Mouse (Mus musculus): ENCODE measurements at regions not wholly inside any gene's neighbourhood (a gene's known extent, or its start where the extent isn't known, plus 50 kb on each side); places are given as distances from the start of the nearest gene placed in this dataset.

- Histone ChIP-seq H3K4me1 (ENCODE audit: control insufficient read depth, insufficient read depth, low read length) (no peaks in the 10 kb centered on the region), H3K27ac (ENCODE audit: insufficient read depth, low read length) (no peak overlapping the region), H3K4me3 (replicated peaks; ENCODE audit: insufficient read depth, low read depth, low read length) (no peak overlapping the region), H3K27me3 (ENCODE audit: control insufficient read depth, insufficient read depth, low read length) (no peaks in the 10 kb centered on the region)
- WGBS = 90% methylated on average over 1 of the region's 1 CpGs
- no peak for DNase-seq
- TF ChIP-seq POLR2A (IDR thresholded peaks at IDR 0.05; ENCODE audit: borderline replicate concordance, insufficient read depth, low read length) (no peak), CTCF (IDR thresholded peaks at IDR 0.05; ENCODE audit: borderline replicate concordance, insufficient read depth, low read depth, low read length) (no peak)
Observed at GRCm38 (mm10) chr12:93960869-93961268, 1731.2 kb upstream of the Flrt2 start.

GRCm38 (mm10) chr12:93981307-93981706 is 1710.7 kb upstream of the Flrt2 start:
- no peaks in the 10 kb centered on the region for H3K4me1 ChIP-seq (ENCODE audit: control insufficient read depth, insufficient read depth, low read length)
- WGBS = 19% methylated on average over 1 of the region's 1 CpGs
- no peak for TF ChIP-seq POLR2A (IDR thresholded peaks at IDR 0.05; ENCODE audit: borderline replicate concordance, insufficient read depth, low read length)
- no peak for TF ChIP-seq CTCF (IDR thresholded peaks at IDR 0.05; ENCODE audit: borderline replicate concordance, insufficient read depth, low read depth, low read length)
- DNase-seq = no peak
- no peaks in the 10 kb centered on the region for H3K27me3 ChIP-seq (ENCODE audit: control insufficient read depth, insufficient read depth, low read length)
- no peak overlapping the region for H3K4me3 ChIP-seq (replicated peaks; ENCODE audit: insufficient read depth, low read depth, low read length)
- no peak overlapping the region for H3K27ac ChIP-seq (ENCODE audit: insufficient read depth, low read length)

- no peak overlapping the region for H3K4me3 ChIP-seq (replicated peaks; ENCODE audit: insufficient read depth, low read depth, low read length)
- TF ChIP-seq CTCF (IDR thresholded peaks at IDR 0.05; ENCODE audit: borderline replicate concordance, insufficient read depth, low read depth, low read length) = no peak
- TF ChIP-seq POLR2A (IDR thresholded peaks at IDR 0.05; ENCODE audit: borderline replicate concordance, insufficient read depth, low read length) = no peak
- WGBS = 73% methylated on average over 1 of the region's 1 CpGs
- no peaks in the 10 kb centered on the region for H3K4me1 ChIP-seq (ENCODE audit: control insufficient read depth, insufficient read depth, low read length)
- no peak for DNase-seq
- no peaks in the 10 kb centered on the region for H3K27me3 ChIP-seq (ENCODE audit: control insufficient read depth, insufficient read depth, low read length)
- H3K27ac ChIP-seq (ENCODE audit: insufficient read depth, low read length) = no peak overlapping the region
Observed at GRCm38 (mm10) chr12:93991531-93991930, 1700.5 kb upstream of the Flrt2 start.

GRCm38 (mm10) chr12:93993875-93994274 is 1698.2 kb upstream of the Flrt2 start:
- Histone ChIP-seq H3K27me3 (ENCODE audit: control insufficient read depth, insufficient read depth, low read length) (no peaks in the 10 kb centered on the region), H3K4me3 (replicated peaks; ENCODE audit: insufficient read depth, low read depth, low read length) (no peak overlapping the region), H3K27ac (ENCODE audit: insufficient read depth, low read length) (no peak overlapping the region), H3K4me1 (ENCODE audit: control insufficient read depth, insufficient read depth, low read length) (no peaks in the 10 kb centered on the region)
- WGBS = 88% methylated on average over 6 of the region's 6 CpGs
- DNase-seq = no peak
- TF ChIP-seq POLR2A (IDR thresholded peaks at IDR 0.05; ENCODE audit: borderline replicate concordance, insufficient read depth, low read length) = no peak

GRCm38 (mm10) chr12:94015946-94016345 is 1676.1 kb upstream of the Flrt2 start:
- Histone ChIP-seq H3K27me3 (ENCODE audit: control insufficient read depth, insufficient read depth, low read length) (no peaks in the 10 kb centered on the region), H3K4me3 (replicated peaks; ENCODE audit: insufficient read depth, low read depth, low read length) (no peak overlapping the region), H3K27ac (ENCODE audit: insufficient read depth, low read length) (no peak overlapping the region), H3K4me1 (ENCODE audit: control insufficient read depth, insufficient read depth, low read length) (no peaks in the 10 kb centered on the region)
- no peak for TF ChIP-seq CTCF (IDR thresholded peaks at IDR 0.05; ENCODE audit: borderline replicate concordance, insufficient read depth, low read depth, low read length)
- TF ChIP-seq POLR2A (IDR thresholded peaks at IDR 0.05; ENCODE audit: borderline replicate concordance, insufficient read depth, low read length) = no peak
- DNase-seq = no peak

GRCm38 (mm10) chr12:94031364-94031763 is 1660.7 kb upstream of the Flrt2 start:
- H3K27ac ChIP-seq (ENCODE audit: insufficient read depth, low read length) = no peak overlapping the region
- H3K4me3 ChIP-seq (replicated peaks; ENCODE audit: insufficient read depth, low read depth, low read length) = no peak overlapping the region
- H3K4me1 ChIP-seq (ENCODE audit: control insufficient read depth, insufficient read depth, low read length) = no peaks in the 10 kb centered on the region
- 28% methylated on average over 4 of the region's 4 CpGs for WGBS
- DNase-seq = no peak
- TF ChIP-seq POLR2A (IDR thresholded peaks at IDR 0.05; ENCODE audit: borderline replicate concordance, insufficient read depth, low read length) (no peak), CTCF (IDR thresholded peaks at IDR 0.05; ENCODE audit: borderline replicate concordance, insufficient read depth, low read depth, low read length) (no peak)
- H3K27me3 ChIP-seq (ENCODE audit: control insufficient read depth, insufficient read depth, low read length) = no peaks in the 10 kb centered on the region

- Histone ChIP-seq H3K4me1 (ENCODE audit: control insufficient read depth, insufficient read depth, low read length) (no peaks in the 10 kb centered on the region), H3K27me3 (ENCODE audit: control insufficient read depth, insufficient read depth, low read length) (no peaks in the 10 kb centered on the region), H3K27ac (ENCODE audit: insufficient read depth, low read length) (no peak overlapping the region), H3K4me3 (replicated peaks; ENCODE audit: insufficient read depth, low read depth, low read length) (no peak overlapping the region)
- no peak for DNase-seq
- TF ChIP-seq CTCF (IDR thresholded peaks at IDR 0.05; ENCODE audit: borderline replicate concordance, insufficient read depth, low read depth, low read length) (no peak), POLR2A (IDR thresholded peaks at IDR 0.05; ENCODE audit: borderline replicate concordance, insufficient read depth, low read length) (no peak)
- WGBS = 69% methylated on average over 2 of the region's 2 CpGs
Observed at GRCm38 (mm10) chr12:94047972-94048371, 1644.1 kb upstream of the Flrt2 start.

GRCm38 (mm10) chr12:94057767-94058166 is 1634.3 kb upstream of the Flrt2 start:
- H3K4me3 ChIP-seq (replicated peaks; ENCODE audit: insufficient read depth, low read depth, low read length) = no peak overlapping the region
- H3K27ac ChIP-seq (ENCODE audit: insufficient read depth, low read length) = no peak overlapping the region
- no peak for DNase-seq
- H3K4me1 ChIP-seq (ENCODE audit: control insufficient read depth, insufficient read depth, low read length) = no peaks in the 10 kb centered on the region
- TF ChIP-seq POLR2A (IDR thresholded peaks at IDR 0.05; ENCODE audit: borderline replicate concordance, insufficient read depth, low read length) (no peak), CTCF (IDR thresholded peaks at IDR 0.05; ENCODE audit: borderline replicate concordance, insufficient read depth, low read depth, low read length) (no peak)
- WGBS = 91% methylated on average over 2 of the region's 2 CpGs
- no peaks in the 10 kb centered on the region for H3K27me3 ChIP-seq (ENCODE audit: control insufficient read depth, insufficient read depth, low read length)

Data from cerebellum, adult 2 months (tissue).